Mouse (Mus musculus): Measurements from ENCODE around the gene Fzr1.
A peak's percentile ranks its signal among the peaks of the same experiment; 100 is the strongest.

GRCm38 (mm10) chr10:81416581-81417226 lies 38.4 kb upstream of the Fzr1 start:
- TF ChIP-seq MYOD1 (IDR thresholded peaks at IDR 0.05; ENCODE audit: control insufficient read depth, insufficient read length, low read depth): peak; percentile 81
- peak; percentile 31 for TF ChIP-seq CTCF (IDR thresholded peaks at IDR 0.05; ENCODE audit: control insufficient read depth, insufficient read depth, insufficient read length)
- TF ChIP-seq CEBPB (IDR thresholded peaks at IDR 0.05; ENCODE audit: low read depth): no peak

Measured in C2C12 (cell line).